Mouse (Mus musculus) embryonic facial prominence, embryonic 11.5 days (tissue): Measurements from ENCODE around the gene Ptpn14. TPM values are rescaled to one million over a fixed set of nuclear protein-coding genes. Genes with fewer than 3 reads are reported as not detected.

Experiments used
- ATAC-seq: fragments of 200-750 bp; cut with Nextera tagmentation; replicated peaks from 2 replicates; pipeline ENCODE4 v1.8.0; 2017; ENCODE audit warnings: low read depth; ENCODE audit not compliant: insufficient number of reproducible peaks, low FRiP score, low TSS enrichment
- DNase-seq: peaks from one replicate; pipeline ENCODE4 v3.0.0-alpha.2; 2015; ENCODE audit warnings: low spot score
- H3K27ac ChIP-seq: fragments of 300-500 bp; sonication (generic); replicated peaks from 2 replicates; pipeline ENCODE4 v1.5.1; 2014; ENCODE audit warnings: mild to moderate bottlenecking, low read depth, low read length, control low read depth
- H3K27me3 ChIP-seq: fragments of 300-500 bp; sonication (generic); 2 replicates; pipeline ENCODE4 v1.6.1; 2014; ENCODE audit warnings: mild to moderate bottlenecking, low read length, moderate library complexity, mixed read lengths; ENCODE audit not compliant: control insufficient read depth, insufficient read depth
- H3K36me3 ChIP-seq: fragments of 300-500 bp; sonication (generic); replicated peaks from 2 replicates; pipeline ENCODE4 v1.6.1; 2014; ENCODE audit warnings: low read depth, mild to moderate bottlenecking, low read length, moderate library complexity, mixed read lengths; ENCODE audit not compliant: control insufficient read depth, insufficient read depth
- H3K4me1 ChIP-seq: fragments of 300-500 bp; sonication (generic); 2 replicates; pipeline ENCODE4 v1.6.1; 2014; ENCODE audit warnings: low read length, mixed read lengths; ENCODE audit not compliant: control insufficient read depth, insufficient read depth
- H3K4me2 ChIP-seq: fragments of 300-500 bp; sonication (generic); 2 replicates; pipeline ENCODE4 v1.6.1; 2014; ENCODE audit warnings: low read depth, mild to moderate bottlenecking, control low read depth, low read length, moderate library complexity
- H3K4me3 ChIP-seq: fragments of 300-500 bp; sonication (generic); 2 replicates; pipeline ENCODE4 v1.5.1; 2014; ENCODE audit warnings: low read depth, low read length, control low read depth
- H3K9ac ChIP-seq: fragments of 300-500 bp; sonication (generic); replicated peaks from 2 replicates; pipeline ENCODE4 v1.6.1; 2014; ENCODE audit warnings: mild to moderate bottlenecking, control low read depth, low read length
- H3K9me3 ChIP-seq: fragments of 300-500 bp; sonication (generic); replicated peaks from 2 replicates; pipeline ENCODE4 v1.6.1; 2016; ENCODE audit warnings: mild to moderate bottlenecking, low read length, inconsistent platforms, mixed read lengths; ENCODE audit not compliant: control insufficient read depth
- WGBS: fragments of 180-500 bp; shearing (Covaris S2); extraction: QIAGEN DNeasy Blood & Tissue Kit; methylation state at CpG from one replicate; pipeline ENCODE4 v1.1.7; 2014; 5-methylcytosine and 5-hydroxymethylcytosine counted together
- polyA plus RNA-seq: library from polyadenylated mRNA; unstranded; fragments of >200 nt; fragmentation: Nextera tagmentation; extraction: Ambion mirVana; gene quantifications from 2 replicates; pipeline ENCODE4 v1.2.1, GENCODE M21; 2014

Gene Ptpn14
- polyA plus RNA-seq, 1 experiment from 2014 or later, result 8.0 TPM

- Histone ChIP-seq H3K9me3 (no peaks in the 10 kb centered on the region), H3K27ac (no peak overlapping the region), H3K36me3 (no peaks in the 10 kb centered on the region), H3K4me2 (no peak overlapping the region), H3K27me3 (no peaks in the 10 kb centered on the region), H3K4me3 (no peak overlapping the region), H3K9ac (no peak overlapping the region), H3K4me1 (no peaks in the 10 kb centered on the region)
- no peak for DNase-seq
- ATAC-seq, result no peak
- WGBS, result 63% methylated on average over 13 of the region's 13 CpGs
These were observed 78.6 kb downstream of the Ptpn14 start for GRCm38 (mm10) chr1:189806533-189807297.

- Histone ChIP-seq H3K36me3 (no peaks in the 10 kb centered on the region), H3K27me3 (no peaks in the 10 kb centered on the region), H3K4me1 (no peaks in the 10 kb centered on the region), H3K9ac (no peak overlapping the region), H3K4me3 (no peak overlapping the region), H3K4me2 (no peak overlapping the region), H3K9me3 (no peaks in the 10 kb centered on the region), H3K27ac (no peak overlapping the region)
- DNase-seq (no peak), ATAC-seq (no peak)
- WGBS, result 90% methylated on average over 6 of the region's 6 CpGs
These were observed 79.9 kb downstream of the Ptpn14 start for GRCm38 (mm10) chr1:189808015-189808414.

- Histone ChIP-seq H3K4me1 (no peaks in the 10 kb centered on the region), H3K27ac (no peak overlapping the region), H3K27me3 (no peaks in the 10 kb centered on the region), H3K9me3 (no peaks in the 10 kb centered on the region), H3K4me2 (no peak overlapping the region), H3K9ac (no peak overlapping the region), H3K4me3 (no peak overlapping the region), H3K36me3 (no peaks in the 10 kb centered on the region)
- 98% methylated on average over 2 of the region's 2 CpGs for WGBS
- ATAC-seq (no peak), DNase-seq (no peak)
These were observed 80.4 kb downstream of the Ptpn14 start for GRCm38 (mm10) chr1:189808453-189808852.

GRCm38 (mm10) chr1:189811778-189812177 is 83.7 kb downstream of the Ptpn14 start:
- Histone ChIP-seq H3K27me3 (no peaks in the 10 kb centered on the region), H3K4me1 (no peaks in the 10 kb centered on the region), H3K27ac (no peak overlapping the region), H3K9ac (no peak overlapping the region), H3K36me3 (no peaks in the 10 kb centered on the region), H3K4me3 (no peak overlapping the region), H3K9me3 (no peaks in the 10 kb centered on the region), H3K4me2 (no peak overlapping the region)
- WGBS, result 76% methylated on average over 2 of the region's 2 CpGs
- DNase-seq (no peak), ATAC-seq (no peak)

- WGBS, result 88% methylated on average over 4 of the region's 4 CpGs
These were observed 86.3 kb downstream of the Ptpn14 start for GRCm38 (mm10) chr1:189814385-189814784.

GRCm38 (mm10) chr1:189817089-189817488 is 89.0 kb downstream of the Ptpn14 start:
- Histone ChIP-seq H3K36me3 (no peaks in the 10 kb centered on the region), H3K27ac (no peak overlapping the region)
- WGBS, result 90% methylated on average over 8 of the region's 8 CpGs

More at GRCm38 (mm10) chr1:189814385-189814784, 86.3 kb downstream of the Ptpn14 start:
- no peak for ATAC-seq
- Histone ChIP-seq H3K4me1 (no peaks in the 10 kb centered on the region), H3K4me3 (no peak overlapping the region), H3K9ac (no peak overlapping the region), H3K27ac (no peak overlapping the region), H3K4me2 (no peak overlapping the region), H3K36me3 (no peaks in the 10 kb centered on the region), H3K27me3 (no peaks in the 10 kb centered on the region), H3K9me3 (no peaks in the 10 kb centered on the region)
- no peak for DNase-seq

GRCm38 (mm10) chr1:189817810-189818209 is 89.7 kb downstream of the Ptpn14 start:
- WGBS, result 70% methylated on average over 9 of the region's 9 CpGs
- no peak overlapping the region for H3K27ac ChIP-seq
- DNase-seq (no peak), ATAC-seq (no peak)
- no peak overlapping the region for H3K4me2 ChIP-seq
- no peak overlapping the region for H3K9ac ChIP-seq
- H3K4me1 ChIP-seq, result no peaks in the 10 kb centered on the region
- H3K36me3 ChIP-seq, result no peaks in the 10 kb centered on the region
- H3K27me3 ChIP-seq, result no peaks in the 10 kb centered on the region
- no peaks in the 10 kb centered on the region for H3K9me3 ChIP-seq
- no peak overlapping the region for H3K4me3 ChIP-seq

More at GRCm38 (mm10) chr1:189817089-189817488, 89.0 kb downstream of the Ptpn14 start:
- no peak overlapping the region for H3K4me2 ChIP-seq
- ATAC-seq, result no peak
- H3K27me3 ChIP-seq, result no peaks in the 10 kb centered on the region
- DNase-seq, result no peak
- H3K9ac ChIP-seq, result no peak overlapping the region
- no peaks in the 10 kb centered on the region for H3K4me1 ChIP-seq
- no peaks in the 10 kb centered on the region for H3K9me3 ChIP-seq
- H3K4me3 ChIP-seq, result no peak overlapping the region

GRCm38 (mm10) chr1:189820111-189820510 is 92.0 kb downstream of the Ptpn14 start:
- DNase-seq (no peak), ATAC-seq (no peak)
- Histone ChIP-seq H3K9ac (no peak overlapping the region), H3K27me3 (no peaks in the 10 kb centered on the region), H3K36me3 (no peaks in the 10 kb centered on the region), H3K4me2 (no peak overlapping the region), H3K9me3 (no peaks in the 10 kb centered on the region), H3K27ac (no peak overlapping the region), H3K4me1 (no peaks in the 10 kb centered on the region), H3K4me3 (no peak overlapping the region)
- WGBS, result 51% methylated on average over 5 of the region's 5 CpGs
